Mouse (Mus musculus) forebrain, embryonic 14.5 days (tissue): ENCODE results near the gene AF067061. TPM values are rescaled to one million over a fixed set of nuclear protein-coding genes. Genes with fewer than 3 reads are reported as not detected.
"Not testable (repeated sequence)": the region's sequence is repeated elsewhere in the genome, so short reads cannot be mapped to it uniquely, and the experiment has no call there.

ENCODE experiments used
- ATAC-seq: fragments of 200-750 bp; cut with Nextera tagmentation; 2 replicates; pipeline ENCODE4 v1.8.0; 2017; ENCODE audit warnings: mild to moderate bottlenecking, moderate library complexity
- DNase-seq: peaks from one replicate; pipeline ENCODE4 v3.0.0-alpha.2; 2015; ENCODE audit warnings: low spot score
- H3K27ac ChIP-seq: fragments of 300-500 bp; sonication (generic); 2 replicates; pipeline ENCODE4 v1.5.1; 2014; ENCODE audit warnings: low read depth, mild to moderate bottlenecking, control low read depth, low read length, moderate library complexity
- H3K27me3 ChIP-seq: fragments of 300-500 bp; sonication (generic); replicated peaks from 2 replicates; pipeline ENCODE4 v1.6.1; 2014; ENCODE audit warnings: low read length, control low read depth, mixed read lengths; ENCODE audit not compliant: control insufficient read depth, insufficient read depth
- H3K36me3 ChIP-seq: fragments of 300-500 bp; sonication (generic); 2 replicates; pipeline ENCODE4 v1.6.1; 2014; ENCODE audit warnings: low read length, control low read depth; ENCODE audit not compliant: control insufficient read depth, insufficient read depth
- H3K4me1 ChIP-seq: fragments of 300-500 bp; sonication (generic); 2 replicates; pipeline ENCODE4 v1.6.1; 2014; ENCODE audit warnings: antibody characterized with exemption, low read length, control low read depth; ENCODE audit not compliant: control insufficient read depth, insufficient read depth
- H3K4me2 ChIP-seq: fragments of 300-500 bp; sonication (generic); 2 replicates; pipeline ENCODE4 v1.6.1; 2014; ENCODE audit warnings: mild to moderate bottlenecking, control low read depth, low read length
- H3K4me3 ChIP-seq: fragments of 300-500 bp; sonication (generic); 2 replicates; pipeline ENCODE4 v1.5.1; 2014; ENCODE audit warnings: low read depth, low read length, control low read depth
- H3K9ac ChIP-seq: fragments of 300-500 bp; sonication (generic); 2 replicates; pipeline ENCODE4 v1.6.1; 2014; ENCODE audit warnings: mild to moderate bottlenecking, low read length, control low read depth, moderate library complexity
- H3K9me3 ChIP-seq: fragments of 300-500 bp; sonication (generic); replicated peaks from 2 replicates; pipeline ENCODE4 v1.6.1; 2016; ENCODE audit warnings: low read length, control low read depth, mixed read lengths; ENCODE audit not compliant: control insufficient read depth
- WGBS: fragments of 180-500 bp; shearing (Covaris S2); extraction: QIAGEN DNeasy Blood & Tissue Kit; methylation state at CpG from one replicate; pipeline ENCODE4 v1.1.7; 2014; 5-methylcytosine and 5-hydroxymethylcytosine counted together
- polyA plus RNA-seq: library from polyadenylated mRNA; unstranded; fragments of >200 nt; fragmentation: Nextera tagmentation; extraction: Ambion mirVana; gene quantifications from 2 replicates; pipeline ENCODE4 v1.2.1, GENCODE M21; 2014

Gene AF067061
- polyA plus RNA-seq, 1 experiment from 2014 or later, result not detected

DNA sequence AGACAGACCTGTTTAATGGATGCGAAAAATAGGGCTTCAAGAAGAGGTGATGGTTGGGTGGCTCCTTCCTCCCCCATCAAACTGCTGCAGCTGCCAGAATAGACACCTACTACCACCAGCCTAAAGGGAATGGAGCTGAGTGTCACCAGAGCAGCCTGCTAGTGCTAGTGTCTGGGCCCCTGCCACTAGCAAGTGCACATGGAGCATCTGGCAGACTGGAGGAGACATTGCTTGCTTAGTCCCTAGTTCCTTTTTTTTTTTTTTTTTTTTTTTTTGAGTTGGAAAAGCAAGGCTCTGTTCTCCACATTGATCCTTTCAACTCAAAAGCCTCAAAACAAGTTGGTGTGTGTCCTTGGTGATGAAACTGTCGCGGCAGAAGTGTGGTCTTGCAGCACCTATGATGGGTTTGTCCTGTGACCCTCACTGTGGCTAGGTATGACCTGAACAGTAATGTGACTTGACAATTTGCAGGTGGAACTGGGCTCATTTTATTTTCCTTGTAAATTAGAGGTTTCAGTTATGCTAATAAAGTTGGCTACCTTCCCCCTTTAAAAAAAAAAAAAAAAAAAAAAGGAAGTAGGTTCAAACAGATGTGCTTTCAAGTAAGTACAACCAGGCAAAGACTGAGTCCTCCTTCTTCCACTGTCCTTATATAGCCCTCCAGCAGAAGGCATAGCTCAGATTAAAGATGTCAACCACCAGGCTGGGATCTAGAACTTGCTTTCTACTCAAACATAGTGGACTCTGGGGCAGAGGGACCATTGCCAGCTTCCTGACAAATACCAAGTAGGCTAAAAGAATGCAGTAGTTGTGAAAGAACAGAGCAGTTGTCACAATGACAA is 3.9 kb upstream of the AF067061 start:
- not testable (repeated sequence) for ATAC-seq, DNase-seq, H3K4me2 ChIP-seq, H3K4me3 ChIP-seq, H3K9ac ChIP-seq, H3K4me1 ChIP-seq, H3K27me3 ChIP-seq, H3K36me3 ChIP-seq, H3K9me3 ChIP-seq, H3K27ac ChIP-seq
- 92% methylated on average over 3 of the region's 3 CpGs for WGBS

DNA sequence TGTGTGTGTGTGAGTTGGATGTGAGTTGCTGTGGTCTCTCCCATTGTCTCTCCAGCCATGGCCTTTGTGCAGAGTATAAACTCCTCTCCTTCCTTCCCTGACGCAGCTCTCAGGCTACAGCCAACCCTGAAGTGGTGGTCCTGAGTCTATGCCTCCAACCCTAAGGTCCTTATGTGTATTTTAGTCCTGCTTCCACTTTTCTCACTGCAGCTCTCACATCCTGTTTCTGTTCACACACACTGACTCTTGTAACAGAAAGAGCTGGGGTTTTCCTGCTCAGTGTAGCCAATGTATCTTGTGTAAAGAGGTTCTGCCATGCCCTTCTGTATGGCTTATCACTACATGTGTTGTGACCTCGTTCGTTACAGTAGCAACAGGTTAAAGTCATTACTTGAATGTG is 3.2 kb upstream of the AF067061 start:
- 72% methylated on average over 3 of the region's 3 CpGs for WGBS
- not testable (repeated sequence) for H3K36me3 ChIP-seq, H3K27ac ChIP-seq, ATAC-seq, H3K4me1 ChIP-seq, H3K9ac ChIP-seq, DNase-seq, H3K9me3 ChIP-seq, H3K27me3 ChIP-seq, H3K4me2 ChIP-seq, H3K4me3 ChIP-seq

DNA sequence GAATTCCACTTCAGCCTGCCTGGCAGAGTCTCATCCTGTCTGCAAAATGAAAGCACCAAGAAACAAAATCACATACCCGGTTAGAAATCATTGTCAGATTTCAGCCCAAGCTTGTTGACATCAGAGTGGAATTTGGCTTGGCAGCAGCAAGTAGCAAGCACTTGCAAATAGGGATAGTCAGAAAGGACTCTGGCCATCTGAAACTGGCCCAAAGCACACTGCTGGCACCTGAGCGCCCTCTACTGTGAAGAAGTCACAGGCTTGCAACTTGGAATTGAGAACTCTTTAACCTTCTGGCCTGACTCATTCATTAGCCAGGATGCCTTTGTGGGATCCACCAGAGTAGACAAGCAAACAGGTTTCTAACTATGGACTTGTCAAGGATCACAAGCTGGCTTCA is 14.9 kb downstream of the AF067061 start:
- 21% methylated on average over 2 of the region's 2 CpGs for WGBS
- H3K9ac ChIP-seq, H3K4me3 ChIP-seq: not testable (repeated sequence)

DNA sequence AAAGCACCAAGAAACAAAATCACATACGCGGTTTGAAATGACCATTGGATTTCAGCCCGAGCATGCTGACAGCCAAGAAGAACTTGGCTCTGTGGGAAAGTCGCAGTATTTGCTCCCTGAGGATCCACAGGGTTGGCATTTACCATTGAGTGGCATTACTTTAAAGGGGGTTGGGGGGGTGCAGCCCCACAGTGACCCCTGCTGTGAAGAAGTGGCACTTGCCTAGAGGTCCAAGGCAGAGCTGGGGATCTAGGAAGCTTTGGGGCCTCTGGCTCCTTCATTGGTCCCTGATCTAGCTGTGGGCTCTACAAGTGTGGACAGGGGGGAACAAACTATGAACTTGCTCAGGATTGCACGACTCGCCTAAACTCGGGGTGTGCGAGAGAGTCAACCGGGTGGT is 15.9 kb downstream of the AF067061 start:
- DNase-seq (no peak), ATAC-seq (no peak)
- Histone ChIP-seq H3K4me1 (no peaks in the 10 kb centered on the region), H3K9me3 (no peaks in the 10 kb centered on the region), H3K27me3 (no peaks in the 10 kb centered on the region), H3K4me2 (no peak overlapping the region), H3K27ac (no peak overlapping the region), H3K36me3 (no peaks in the 10 kb centered on the region), H3K9ac (no peak overlapping the region), H3K4me3 (no peak overlapping the region)
- WGBS, result 94% methylated on average over 9 of the region's 9 CpGs

More for the DNA sequence above, 14.9 kb downstream of the AF067061 start:
- not testable (repeated sequence) for H3K27me3 ChIP-seq, H3K4me1 ChIP-seq, H3K27ac ChIP-seq, DNase-seq, H3K9me3 ChIP-seq, H3K4me2 ChIP-seq, ATAC-seq, H3K36me3 ChIP-seq

DNA sequence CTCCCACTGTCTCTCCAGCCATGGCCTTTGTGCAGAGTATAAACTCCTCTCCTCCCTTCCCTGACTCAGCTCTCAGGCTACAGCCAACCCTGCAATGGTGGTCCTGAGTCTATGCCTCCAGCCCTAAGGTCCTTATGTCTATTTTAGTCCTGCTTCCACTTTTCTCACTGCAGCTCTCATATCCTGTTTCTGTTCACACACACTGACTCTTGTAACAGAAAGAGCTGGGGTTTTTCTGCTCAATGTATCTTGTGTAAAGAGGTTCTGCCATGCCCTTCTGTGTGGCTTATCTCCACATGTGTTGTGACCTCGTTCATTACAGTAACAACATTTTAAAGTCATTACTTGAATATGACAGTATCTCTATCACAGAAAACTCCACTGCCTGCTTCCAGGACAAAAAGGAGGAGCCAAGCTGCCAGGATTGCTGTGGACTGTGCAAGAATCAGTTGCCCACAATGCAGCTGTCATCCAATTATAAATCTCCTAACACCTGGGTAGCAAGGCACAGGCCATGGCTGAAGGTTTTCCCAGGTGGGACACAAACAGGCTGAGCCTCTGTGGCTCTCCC is 36.5 kb downstream of the AF067061 start:
- 73% methylated on average over 1 of the region's 1 CpGs for WGBS
- H3K4me3 ChIP-seq, result no peak overlapping the region
- no peak for ATAC-seq
- no peaks in the 10 kb centered on the region for H3K9me3 ChIP-seq
- H3K4me2 ChIP-seq, result no peak overlapping the region
- no peak overlapping the region for H3K27ac ChIP-seq
- H3K4me1 ChIP-seq, result no peaks in the 10 kb centered on the region
- H3K27me3 ChIP-seq, result no peaks in the 10 kb centered on the region
- no peak for DNase-seq
- H3K9ac ChIP-seq, result no peak overlapping the region
- no peaks in the 10 kb centered on the region for H3K36me3 ChIP-seq

DNA sequence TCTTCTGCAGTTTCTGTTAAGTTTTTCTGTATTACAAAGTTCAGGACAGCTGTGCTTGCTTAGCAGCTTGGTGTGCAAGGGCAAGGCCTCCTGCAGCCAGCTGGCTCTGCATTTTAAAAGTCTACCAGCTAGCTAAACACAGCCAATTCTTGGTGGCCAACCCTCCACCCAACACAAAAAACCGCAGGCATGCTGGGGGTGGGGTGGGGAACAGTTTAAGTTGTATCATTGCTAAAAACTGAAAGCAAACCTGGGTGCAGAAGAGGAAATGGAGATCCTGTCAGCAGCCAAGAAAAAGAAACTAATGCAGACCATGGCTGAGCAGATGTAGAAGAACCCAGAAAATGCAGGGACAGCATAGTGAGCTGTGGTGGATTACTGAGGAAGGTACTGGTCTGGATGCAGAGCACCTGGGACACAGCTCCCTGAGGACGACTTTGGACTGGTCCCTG is 37.1 kb downstream of the AF067061 start, which contains the start of gene BC147527:
Gene BC147527 (plus strand): TSS at position 402 of the 452 bp plus-strand sequence.
- Histone ChIP-seq H3K9me3 (no peaks in the 10 kb centered on the region), H3K4me3 (no peak within 1 kb of the TSS), H3K27me3 (no peaks in the 10 kb centered on the region), H3K4me2 (no peak within 1 kb of the TSS), H3K36me3 (no peaks in the 10 kb centered on the region), H3K9ac (no peak within 1 kb of the TSS), H3K4me1 (no peaks in the 10 kb centered on the region), H3K27ac (no peak within 1 kb of the TSS)
- no peak for ATAC-seq
- 46% methylated on average over 2 of the region's 2 CpGs for WGBS
- no peak for DNase-seq

DNA sequence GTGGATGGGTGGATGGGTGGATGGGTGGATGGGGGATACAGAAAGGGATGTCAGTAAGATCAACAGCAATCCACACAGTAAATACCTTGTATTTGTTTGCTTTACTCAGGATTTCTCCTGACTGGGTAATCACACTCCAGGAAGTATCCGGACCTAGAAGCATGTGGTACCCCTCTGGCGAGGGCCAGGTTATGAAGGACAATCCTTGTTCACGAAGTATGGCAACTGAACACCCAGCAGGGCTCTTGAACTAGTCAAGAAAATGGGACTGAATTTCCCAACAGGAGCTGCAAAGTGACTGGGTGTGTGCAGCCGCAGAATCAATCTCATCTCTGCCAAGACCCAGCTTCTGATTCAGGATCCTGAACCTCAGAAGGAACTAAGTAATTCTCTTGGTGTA is 37.9 kb downstream of the AF067061 start:
- H3K9ac ChIP-seq, result no peak overlapping the region
- WGBS, result 88% methylated on average over 4 of the region's 4 CpGs
- no peak overlapping the region for H3K27ac ChIP-seq
- no peaks in the 10 kb centered on the region for H3K4me1 ChIP-seq
- no peaks in the 10 kb centered on the region for H3K27me3 ChIP-seq
- no peaks in the 10 kb centered on the region for H3K36me3 ChIP-seq
- no peaks in the 10 kb centered on the region for H3K9me3 ChIP-seq
- ATAC-seq (no peak), DNase-seq (no peak)
- no peak overlapping the region for H3K4me3 ChIP-seq
- no peak overlapping the region for H3K4me2 ChIP-seq

DNA sequence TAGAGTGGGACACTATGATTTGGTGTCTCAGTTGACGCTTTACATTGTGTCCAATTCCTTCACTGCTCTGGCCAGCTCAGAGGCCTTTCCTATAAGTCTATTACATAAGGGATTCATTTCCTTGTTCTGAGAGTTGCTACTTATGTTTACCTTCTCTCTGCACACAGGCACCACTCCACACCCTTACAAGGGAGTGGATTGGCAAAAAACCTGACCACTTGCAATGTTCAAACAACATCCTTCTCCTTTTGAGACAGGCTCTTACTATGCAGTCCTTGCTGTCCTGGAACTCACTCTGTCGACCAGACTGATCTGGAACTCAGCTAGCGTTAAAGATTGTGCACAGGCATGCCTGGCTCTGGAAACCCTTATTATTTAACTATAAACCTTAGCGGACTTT is 47.8 kb downstream of the AF067061 start:
- no peaks in the 10 kb centered on the region for H3K36me3 ChIP-seq
- ATAC-seq, result no peak
- WGBS, result 84% methylated on average over 4 of the region's 4 CpGs
- H3K27ac ChIP-seq, result no peak overlapping the region
- H3K4me3 ChIP-seq, result no peak overlapping the region
- H3K4me2 ChIP-seq, result no peak overlapping the region
- H3K4me1 ChIP-seq, result no peaks in the 10 kb centered on the region
- no peaks in the 10 kb centered on the region for H3K27me3 ChIP-seq
- DNase-seq, result no peak
- H3K9ac ChIP-seq, result no peak overlapping the region
- no peaks in the 10 kb centered on the region for H3K9me3 ChIP-seq

DNA sequence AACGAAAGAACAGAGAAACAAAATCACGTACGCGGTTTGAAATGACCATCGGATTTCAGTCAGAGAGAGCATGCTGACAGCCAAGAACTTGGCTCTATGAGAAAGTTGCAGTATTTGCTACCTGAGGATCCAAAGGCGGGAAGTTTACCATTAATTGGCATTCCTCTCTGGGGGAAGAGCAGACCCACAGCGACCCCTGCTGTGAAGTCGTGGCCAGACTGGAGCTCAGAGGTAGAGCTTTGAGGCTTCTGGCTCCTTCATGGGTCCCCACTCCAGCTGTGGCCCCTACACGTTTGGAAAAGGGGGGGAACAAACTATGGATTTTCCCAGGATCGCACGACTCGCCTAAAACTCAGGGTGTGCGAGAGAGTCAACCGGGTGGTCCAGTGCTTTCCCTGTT is 50.7 kb downstream of the AF067061 start:
- WGBS, result 48% methylated on average over 14 of the region's 14 CpGs

More for the DNA sequence above, 50.7 kb downstream of the AF067061 start:
- Histone ChIP-seq H3K4me3 (no peak overlapping the region), H3K4me1 (no peaks in the 10 kb centered on the region), H3K27me3 (no peaks in the 10 kb centered on the region), H3K9ac (no peak overlapping the region), H3K9me3 (no peaks in the 10 kb centered on the region), H3K4me2 (no peak overlapping the region), H3K36me3 (no peaks in the 10 kb centered on the region), H3K27ac (no peak overlapping the region)
- ATAC-seq (no peak), DNase-seq (peak; percentile 5)
